Mouse (Mus musculus) fat pad, adult 2 months (tissue): ENCODE results near the gene Rbp1.

Experiments
- DNase-seq: peaks from one replicate; pipeline ENCODE4 v3.0.0-alpha.2; 2011; ENCODE audit warnings: low read depth, low spot score; ENCODE audit errors: extremely low read depth

Gene Rbp1

GRCm38 (mm10) chr9:98492212-98492611 is 69.5 kb downstream of the Rbp1 start:
- no peak for DNase-seq

- DNase-seq: no peak
These were observed 70.1 kb downstream of the Rbp1 start for GRCm38 (mm10) chr9:98492821-98493220.
